Mouse (Mus musculus) kidney, embryonic 16.5 days (tissue): ENCODE measurements at regions not wholly inside any gene's neighbourhood (a gene's known extent, or its start where the extent isn't known, plus 50 kb on each side); places are given as distances from the start of the nearest gene placed in this dataset.

ENCODE experiments used
- ATAC-seq: fragments of 200-750 bp; cut with Nextera tagmentation; 2 replicates; pipeline ENCODE4 v1.8.0; 2017; ENCODE audit warnings: moderate TSS enrichment; ENCODE audit not compliant: low FRiP score, low TSS enrichment
- H3K27ac ChIP-seq: fragments of 300-500 bp; sonication (generic); 2 replicates; pipeline ENCODE4 v1.5.1; 2014; ENCODE audit warnings: low read length
- H3K27me3 ChIP-seq: fragments of 300-500 bp; sonication (generic); 2 replicates; pipeline ENCODE4 v1.6.1; 2014; ENCODE audit warnings: low read length, control low read depth, mixed read lengths; ENCODE audit not compliant: insufficient read depth
- H3K36me3 ChIP-seq: fragments of 300-500 bp; sonication (generic); 2 replicates; pipeline ENCODE4 v1.6.1; 2014; ENCODE audit warnings: low read length, control low read depth, mixed read lengths; ENCODE audit not compliant: insufficient read depth
- H3K4me1 ChIP-seq: fragments of 300-500 bp; sonication (generic); 2 replicates; pipeline ENCODE4 v1.6.1; 2014; ENCODE audit warnings: low read length, control low read depth, mixed read lengths; ENCODE audit not compliant: insufficient read depth
- H3K4me2 ChIP-seq: fragments of 300-500 bp; sonication (generic); replicated peaks from 2 replicates; pipeline ENCODE4 v1.6.1; 2014; ENCODE audit warnings: low read depth, low read length
- H3K4me3 ChIP-seq: fragments of 300-500 bp; sonication (generic); 2 replicates; pipeline ENCODE4 v1.5.1; 2014; ENCODE audit warnings: mild to moderate bottlenecking, low read length
- H3K9ac ChIP-seq: fragments of 300-500 bp; sonication (generic); replicated peaks from 2 replicates; pipeline ENCODE4 v1.6.1; 2014; ENCODE audit warnings: low read length
- H3K9me3 ChIP-seq: fragments of 300-500 bp; sonication (generic); 2 replicates; pipeline ENCODE4 v1.6.1; 2016; ENCODE audit warnings: low read length, control low read depth
- WGBS: fragments of 180-500 bp; shearing (Covaris S2); extraction: QIAGEN DNeasy Blood & Tissue Kit; methylation state at CpG from one replicate; pipeline ENCODE4 v1.1.7; 2014; 5-methylcytosine and 5-hydroxymethylcytosine counted together

GRCm38 (mm10) chr12:106291476-106292046, 281.5 kb downstream of the Vrk1 start:
- Histone ChIP-seq H3K27me3 (no peaks in the 10 kb centered on the region), H3K4me1 (0 out of 2 replicates have a peak, but pooled peaks cover 6% of the 10 kb centered on the region), H3K27ac (no peak overlapping the region), H3K9me3 (no peaks in the 10 kb centered on the region), H3K9ac (no peak overlapping the region), H3K36me3 (no peaks in the 10 kb centered on the region), H3K4me3 (no peak overlapping the region), H3K4me2 (no peak overlapping the region)
- ATAC-seq: no peak
- 43% methylated on average over 15 of the region's 15 CpGs for WGBS

GRCm38 (mm10) chr12:106293117-106293516, 283.1 kb downstream of the Vrk1 start:
- no peak for ATAC-seq
- Histone ChIP-seq H3K36me3 (no peaks in the 10 kb centered on the region), H3K9me3 (no peaks in the 10 kb centered on the region), H3K27ac (no peak overlapping the region), H3K9ac (no peak overlapping the region), H3K4me1 (0 out of 2 replicates have a peak, but pooled peaks cover 6% of the 10 kb centered on the region), H3K27me3 (no peaks in the 10 kb centered on the region), H3K4me3 (no peak overlapping the region), H3K4me2 (no peak overlapping the region)
- 60% methylated on average over 5 of the region's 5 CpGs for WGBS

GRCm38 (mm10) chr12:106295596-106295995, 285.6 kb downstream of the Vrk1 start:
- no peaks in the 10 kb centered on the region for H3K27me3 ChIP-seq
- no peak overlapping the region for H3K4me3 ChIP-seq
- H3K9me3 ChIP-seq: no peaks in the 10 kb centered on the region
- 32% methylated on average over 7 of the region's 7 CpGs for WGBS
- H3K9ac ChIP-seq: no peak overlapping the region
- H3K36me3 ChIP-seq: no peaks in the 10 kb centered on the region
- no peak for ATAC-seq
- no peak overlapping the region for H3K4me2 ChIP-seq
- no peak overlapping the region for H3K27ac ChIP-seq
- no peaks in the 10 kb centered on the region for H3K4me1 ChIP-seq

GRCm38 (mm10) chr12:106302617-106303016, 292.6 kb downstream of the Vrk1 start:
- Histone ChIP-seq H3K36me3 (no peaks in the 10 kb centered on the region), H3K4me1 (no peaks in the 10 kb centered on the region), H3K4me3 (no peak overlapping the region), H3K27ac (no peak overlapping the region), H3K4me2 (no peak overlapping the region), H3K9ac (no peak overlapping the region), H3K27me3 (no peaks in the 10 kb centered on the region), H3K9me3 (no peaks in the 10 kb centered on the region)
- no peak for ATAC-seq
- WGBS: 50% methylated on average over 8 of the region's 8 CpGs

GRCm38 (mm10) chr12:106308291-106308955, 298.4 kb downstream of the Vrk1 start:
- no peak overlapping the region for H3K4me2 ChIP-seq
- ATAC-seq: no peak
- no peaks in the 10 kb centered on the region; the same call in 1 of the 2 replicates for H3K27me3 ChIP-seq
- 66% methylated on average over 12 of the region's 12 CpGs for WGBS
- no peaks in the 10 kb centered on the region for H3K9me3 ChIP-seq
- no peak overlapping the region for H3K4me3 ChIP-seq
- no peak overlapping the region for H3K9ac ChIP-seq
- H3K27ac ChIP-seq: no peak overlapping the region
- H3K36me3 ChIP-seq: no peaks in the 10 kb centered on the region
- no peaks in the 10 kb centered on the region for H3K4me1 ChIP-seq

GRCm38 (mm10) chr12:106308956-106309610, 299.1 kb downstream of the Vrk1 start:
- no peak for ATAC-seq

GRCm38 (mm10) chr12:106310171-106310570, 300.1 kb downstream of the Vrk1 start:
- WGBS: 56% methylated on average over 6 of the region's 6 CpGs
- ATAC-seq: no peak

More at GRCm38 (mm10) chr12:106308956-106309610, 299.1 kb downstream of the Vrk1 start:
- 74% methylated on average over 25 of the region's 25 CpGs for whole genome bisulfite sequencing
- no peak overlapping the region for H3K9ac ChIP-seq
- H3K4me3 ChIP-seq: no peak overlapping the region
- H3K36me3 ChIP-seq: no peaks in the 10 kb centered on the region
- H3K4me1 ChIP-seq: no peaks in the 10 kb centered on the region
- H3K27ac ChIP-seq: no peak overlapping the region
- no peaks in the 10 kb centered on the region; the same call in 1 of the 2 replicates for H3K27me3 ChIP-seq
- no peaks in the 10 kb centered on the region for H3K9me3 ChIP-seq
- no peak overlapping the region for H3K4me2 ChIP-seq

GRCm38 (mm10) chr12:106310585-106311319, 300.7 kb downstream of the Vrk1 start:
- Histone ChIP-seq H3K4me2 (peak overlapping the region; percentile 73), H3K27me3 (no peaks in the 10 kb centered on the region; the same call in 1 of the 2 replicates), H3K4me1 (no peaks in the 10 kb centered on the region), H3K4me3 (peak overlapping the region; percentile 53), H3K9ac (peak overlapping the region; percentile 60), H3K27ac (no peak overlapping the region), H3K9me3 (no peaks in the 10 kb centered on the region), H3K36me3 (no peaks in the 10 kb centered on the region)
- peak; percentile 42; the same call in 1 of the 2 replicates for ATAC-seq
- WGBS: 1% methylated on average over 34 of the region's 34 CpGs

More at GRCm38 (mm10) chr12:106310171-106310570, 300.1 kb downstream of the Vrk1 start:
- Histone ChIP-seq H3K27ac (no peak overlapping the region), H3K36me3 (no peaks in the 10 kb centered on the region), H3K4me2 (peak overlapping the region; percentile 73), H3K9me3 (no peaks in the 10 kb centered on the region), H3K9ac (no peak overlapping the region), H3K4me1 (no peaks in the 10 kb centered on the region), H3K4me3 (peak overlapping the region; percentile 53), H3K27me3 (no peaks in the 10 kb centered on the region; the same call in 1 of the 2 replicates)

GRCm38 (mm10) chr12:106311320-106311825, 301.3 kb downstream of the Vrk1 start:
- ATAC-seq: no peak
- Histone ChIP-seq H3K9me3 (no peaks in the 10 kb centered on the region), H3K4me1 (no peaks in the 10 kb centered on the region), H3K4me2 (peak overlapping the region; percentile 73), H3K27me3 (no peaks in the 10 kb centered on the region; the same call in 1 of the 2 replicates), H3K4me3 (peak overlapping the region; percentile 53), H3K36me3 (no peaks in the 10 kb centered on the region), H3K9ac (peak overlapping the region; percentile 60), H3K27ac (no peak overlapping the region)
- 48% methylated on average over 7 of the region's 7 CpGs for WGBS
